Mouse (Mus musculus) heart, adult 11 months (tissue): ENCODE results near the gene Fst.

ENCODE experiments used
- DNase-seq: peaks from one replicate; pipeline ENCODE4 v3.0.0; 2022

Fst gene

GRCm38 (mm10) chr13:114458886-114459700 is at the start of gene Fst:
Gene Fst (minus strand): TSS chr13:114458951.
- peak; percentile 92 for DNase-seq

GRCm38 (mm10) chr13:114493826-114494225 is 35.1 kb upstream of the Fst start:
- DNase-seq = no peak

- DNase-seq = no peak
Measured at GRCm38 (mm10) chr13:114488178-114488577, 29.4 kb upstream of the Fst start.

- DNase-seq = no peak
Measured at GRCm38 (mm10) chr13:114478329-114478728, 19.6 kb upstream of the Fst start.

GRCm38 (mm10) chr13:114469945-114470344 is 11.2 kb upstream of the Fst start:
- no peak for DNase-seq

GRCm38 (mm10) chr13:114466269-114466919 is 7.6 kb upstream of the Fst start:
- DNase-seq = no peak

- no peak for DNase-seq
Measured at GRCm38 (mm10) chr13:114465387-114465786, 6.6 kb upstream of the Fst start.

- no peak for DNase-seq
Measured at GRCm38 (mm10) chr13:114464824-114465223, 6.1 kb upstream of the Fst start.

GRCm38 (mm10) chr13:114462548-114463408 is 4.0 kb upstream of the Fst start:
- DNase-seq = peak; percentile 88

GRCm38 (mm10) chr13:114460306-114460892 is 1.6 kb upstream of the Fst start:
- DNase-seq = no peak

GRCm38 (mm10) chr13:114459701-114460160 is 980 bp upstream of the Fst start:
- DNase-seq = no peak

GRCm38 (mm10) chr13:114458291-114458885 is 363 bp downstream of the Fst start:
- DNase-seq = peak; percentile 92

- no peak for DNase-seq
Measured at GRCm38 (mm10) chr13:114457567-114458120, 1.1 kb downstream of the Fst start.

GRCm38 (mm10) chr13:114456766-114457566 is 1.8 kb downstream of the Fst start:
- DNase-seq = no peak

GRCm38 (mm10) chr13:114456224-114456623 is 2.5 kb downstream of the Fst start:
- peak; percentile 94 for DNase-seq

- no peak for DNase-seq
Measured at GRCm38 (mm10) chr13:114455788-114456187, 3.0 kb downstream of the Fst start.

- peak; percentile 86 for DNase-seq
Measured at GRCm38 (mm10) chr13:114447213-114447612, 11.5 kb downstream of the Fst start.

GRCm38 (mm10) chr13:114432491-114432890 is 26.3 kb downstream of the Fst start:
- DNase-seq = peak; percentile 78

- no peak for DNase-seq
Measured at GRCm38 (mm10) chr13:114425230-114425629, 33.5 kb downstream of the Fst start.

GRCm38 (mm10) chr13:114420235-114420634 is 38.5 kb downstream of the Fst start:
- DNase-seq = no peak

GRCm38 (mm10) chr13:114419364-114419763 is 39.4 kb downstream of the Fst start:
- DNase-seq = no peak
